Mouse (Mus musculus) myocyte (in vitro differentiated cells): ENCODE results near the gene Klf11. TPM values are rescaled to one million over a fixed set of nuclear protein-coding genes. Genes with fewer than 3 reads are reported as not detected.

Source experiments
- H3K27me3 ChIP-seq: one replicate; pipeline ENCODE4 v1.6.1; 2011; ENCODE audit not compliant: control insufficient read depth, insufficient read depth, insufficient read length
- H3K36me3 ChIP-seq: one replicate; pipeline ENCODE4 v1.6.1; 2011; ENCODE audit not compliant: control insufficient read depth, insufficient read depth
- H3K4me2 ChIP-seq: one replicate; pipeline ENCODE4 v1.6.1; 2011; ENCODE audit warnings: low read depth, control low read depth
- H3K4me3 ChIP-seq: one replicate; pipeline ENCODE4 v1.5.1; 2011; ENCODE audit warnings: mild to moderate bottlenecking, control low read depth, moderate library complexity
- H3K79me2 ChIP-seq: one replicate; pipeline ENCODE4 v1.6.1; 2011; ENCODE audit not compliant: control insufficient read depth, insufficient read depth
- H3ac ChIP-seq: one replicate; pipeline ENCODE4 v1.6.1; 2011; ENCODE audit not compliant: control insufficient read depth, insufficient read length
- CEBPB ChIP-seq: IDR thresholded peaks from 2 replicates; pipeline ENCODE4 v1.6.1; 2011; ENCODE audit warnings: mild to moderate bottlenecking, moderate library complexity; ENCODE audit not compliant: poor library complexity, insufficient read depth, severe bottlenecking
- E2F4 ChIP-seq: IDR thresholded peaks from one replicate; pipeline ENCODE4 v1.6.1; 2011; ENCODE audit warnings: mild to moderate bottlenecking, control low read depth, moderate library complexity; ENCODE audit not compliant: insufficient read depth
- MAX ChIP-seq: IDR thresholded peaks from one replicate; pipeline ENCODE4 v1.6.1; 2011; ENCODE audit warnings: low read depth, mild to moderate bottlenecking, control low read depth
- MYOD1 ChIP-seq, 3 experiments: IDR thresholded peaks; one replicate each; pipeline ENCODE4 v1.6.1; 2011; ENCODE audit warnings: control low read depth in 2 of 3, low read depth in 2 of 3, mild to moderate bottlenecking in 2 of 3, moderate library complexity in 1 of 3; ENCODE audit not compliant: insufficient read length in 2 of 3, control insufficient read depth in 1 of 3
- MYOG ChIP-seq, 3 experiments: IDR thresholded peaks; one replicate each; pipeline ENCODE4 v1.6.1; 2011; ENCODE audit warnings: control low read depth in 2 of 3, low read depth in 2 of 3, mild to moderate bottlenecking in 2 of 3; ENCODE audit not compliant: insufficient read length in 2 of 3, control insufficient read depth in 1 of 3, insufficient read depth in 1 of 3
- POLR2A ChIP-seq: IDR thresholded peaks from one replicate; pipeline ENCODE4 v1.6.1; 2011; ENCODE audit warnings: low read depth, mild to moderate bottlenecking, control low read depth, moderate library complexity; ENCODE audit not compliant: insufficient read length
- POLR2AphosphoS2 ChIP-seq: IDR thresholded peaks from one replicate; pipeline ENCODE4 v1.6.1; 2011; ENCODE audit warnings: low read depth, control low read depth; ENCODE audit not compliant: insufficient read length
- REST ChIP-seq: IDR thresholded peaks from one replicate; pipeline ENCODE4 v1.6.1; 2011; ENCODE audit warnings: mild to moderate bottlenecking, control low read depth, moderate library complexity; ENCODE audit not compliant: insufficient read depth, insufficient read length
- SRF ChIP-seq: IDR thresholded peaks from one replicate; pipeline ENCODE4 v1.6.1; 2011; ENCODE audit warnings: low read depth; ENCODE audit not compliant: control insufficient read depth, insufficient read length
- TCF12 ChIP-seq: IDR thresholded peaks from one replicate; pipeline ENCODE4 v1.6.1; 2011; ENCODE audit warnings: mild to moderate bottlenecking, control low read depth; ENCODE audit not compliant: poor library complexity, insufficient read depth, severe bottlenecking
- TCF3 ChIP-seq: IDR thresholded peaks from one replicate; pipeline ENCODE4 v1.6.1; 2011; ENCODE audit warnings: low read depth, control low read depth; ENCODE audit not compliant: insufficient read length
- USF1 ChIP-seq: IDR thresholded peaks from one replicate; pipeline ENCODE4 v1.6.1; 2011; ENCODE audit warnings: low read depth, mild to moderate bottlenecking, control low read depth, moderate library complexity
- polyA plus RNA-seq: library from polyadenylated mRNA; unstranded; fragments of >200 nt; fragmentation: generic; extraction: Trizol; gene quantifications from one replicate; pipeline ENCODE4 v1.2.1, GENCODE M21; 2012; ENCODE audit warnings: missing spikeins

Klf11 gene
- polyA plus RNA-seq, 1 experiment: 4.1 TPM

DNA sequence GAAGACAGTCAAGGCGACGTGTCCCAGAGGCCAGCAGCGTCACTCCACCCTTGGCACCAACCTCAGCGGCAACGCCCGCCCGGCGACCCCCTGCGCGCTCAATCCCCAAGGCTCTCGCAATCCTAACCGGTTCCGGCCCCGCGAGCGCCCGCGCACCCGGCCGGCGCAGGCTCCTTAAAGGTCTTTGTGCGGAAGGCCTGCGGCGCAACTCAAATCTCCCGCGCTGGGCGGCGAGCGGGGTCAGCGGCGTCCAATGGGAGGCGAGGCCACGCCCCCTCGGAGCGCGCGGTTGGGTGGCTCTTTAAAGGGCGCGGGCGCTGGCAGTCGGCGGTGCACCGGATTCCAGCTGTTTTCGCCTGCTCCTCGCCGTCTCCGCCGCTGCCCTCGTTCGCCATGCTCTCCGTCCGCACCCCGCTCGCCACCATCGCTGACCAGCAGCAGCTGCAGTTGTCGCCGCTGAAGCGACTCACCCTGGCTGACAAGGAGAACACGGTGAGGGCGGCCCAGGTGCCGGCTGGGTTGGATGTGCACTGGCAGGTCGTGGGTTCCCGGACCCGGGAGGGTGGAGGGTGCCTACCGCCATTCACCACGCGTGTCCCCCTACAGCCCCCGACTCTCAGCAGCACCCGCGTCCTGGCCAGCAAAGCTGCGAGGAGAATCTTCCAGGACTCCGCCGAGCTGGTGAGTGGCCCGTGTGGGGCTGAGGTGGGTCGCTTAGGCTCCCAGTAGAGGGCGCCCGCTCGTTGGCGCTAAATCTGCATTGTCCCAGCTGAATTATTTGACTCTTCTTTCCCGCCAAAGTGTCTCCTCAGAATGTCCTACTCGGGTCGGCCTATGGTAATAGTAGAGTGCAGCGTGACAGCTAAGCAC, 57.1 kb downstream of the Klf11 start, which contains the start of gene Rrm2:
Rrm2 (plus strand) TSS at position 288 of the 870 bp plus-strand sequence.
- Histone ChIP-seq H3K27me3 (no peaks in the 10 kb centered on the region), H3K79me2 (peaks cover 21% of the 10 kb centered on the region), H3K4me3 (peak within 1 kb of the TSS; percentile 47), H3K4me2 (peak within 1 kb of the TSS; percentile 99), H3ac (peak within 1 kb of the TSS; percentile 33), H3K36me3 (peaks cover 11% of the 10 kb centered on the region)
- TF ChIP-seq MYOD1 (IDR thresholded peaks at IDR 0.05; ENCODE audit: control insufficient read depth in 1 of 3, insufficient read length in 2 of 3, low read depth in 2 of 3) (peak in 2 of 3 experiments; percentile 61 to 66), POLR2AphosphoS2 (peak; percentile 95), MAX (no peak), E2F4 (peak; percentile 96), TCF3 (peak; percentile 18), USF1 (no peak), POLR2A (peak; percentile 94), CEBPB (no peak), MYOG (IDR thresholded peaks at IDR 0.05; ENCODE audit: control insufficient read depth in 1 of 3, insufficient read depth in 1 of 3, insufficient read length in 2 of 3, low read depth in 2 of 3) (peak in 2 of 3 experiments; percentile 69 to 74), SRF (no peak), REST (peak; percentile 51), TCF12 (no peak)

DNA sequence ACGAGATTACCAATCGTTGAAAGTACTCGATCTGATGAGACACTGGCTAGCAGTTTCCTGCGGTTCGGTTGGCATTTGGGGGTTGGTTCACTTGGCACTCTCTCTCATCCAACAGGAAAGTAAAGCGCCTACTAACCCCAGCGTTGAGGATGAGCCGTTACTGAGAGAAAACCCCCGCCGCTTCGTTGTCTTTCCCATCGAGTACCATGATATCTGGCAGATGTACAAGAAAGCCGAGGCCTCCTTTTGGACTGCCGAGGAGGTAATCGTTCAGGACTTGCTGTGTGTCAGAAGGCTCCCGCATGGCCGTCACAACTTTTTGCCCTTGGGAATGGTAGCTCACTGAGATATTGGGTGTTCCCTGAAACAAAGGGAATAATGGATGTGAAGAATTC, 57.7 kb downstream of the Klf11 start:
- peaks cover 21% of the 10 kb centered on the region for H3K79me2 ChIP-seq
- H3K4me3 ChIP-seq: peak overlapping the region; percentile 47
- no peaks in the 10 kb centered on the region for H3K27me3 ChIP-seq
- peaks cover 11% of the 10 kb centered on the region for H3K36me3 ChIP-seq
- H3K4me2 ChIP-seq: peak overlapping the region; percentile 99
- H3ac ChIP-seq: peak overlapping the region; percentile 33
- TF ChIP-seq CEBPB (no peak), POLR2AphosphoS2 (no peak), TCF3 (no peak), MAX (no peak), SRF (no peak), REST (no peak)

DNA sequence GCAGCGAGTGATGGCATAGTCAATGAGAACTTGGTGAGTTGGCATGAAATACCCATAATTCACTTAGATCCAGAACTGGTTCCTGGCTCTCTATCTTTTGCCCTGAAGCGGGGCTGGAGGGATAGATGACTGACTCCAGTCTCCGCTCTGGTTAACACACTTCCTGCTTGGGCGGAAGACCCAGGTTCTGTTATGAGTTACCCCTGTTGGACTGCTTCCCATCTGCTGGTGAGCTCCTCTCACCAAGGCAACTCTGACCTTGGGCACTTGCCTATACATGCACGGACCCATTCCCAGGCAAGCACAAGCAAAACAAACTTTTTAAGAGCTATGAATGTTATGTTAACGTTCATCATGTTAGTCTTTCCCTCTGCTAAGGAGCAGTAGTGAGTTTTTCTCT, 58.3 kb downstream of the Klf11 start:
- TF ChIP-seq SRF (no peak), TCF3 (no peak), MAX (no peak), MYOG (IDR thresholded peaks at IDR 0.05; ENCODE audit: control insufficient read depth in 1 of 3, insufficient read depth in 1 of 3, insufficient read length in 2 of 3, low read depth in 2 of 3) (no peak), MYOD1 (IDR thresholded peaks at IDR 0.05; ENCODE audit: control insufficient read depth in 1 of 3, insufficient read length in 2 of 3, low read depth in 2 of 3) (no peak), POLR2A (peak; percentile 17)
- H3K36me3 ChIP-seq: peaks cover 11% of the 10 kb centered on the region
- H3K27me3 ChIP-seq: no peaks in the 10 kb centered on the region
- H3K79me2 ChIP-seq: peaks cover 21% of the 10 kb centered on the region
- peak overlapping the region; percentile 47 for H3K4me3 ChIP-seq
- no peak overlapping the region for H3ac ChIP-seq
- peak overlapping the region; percentile 99 for H3K4me2 ChIP-seq

DNA sequence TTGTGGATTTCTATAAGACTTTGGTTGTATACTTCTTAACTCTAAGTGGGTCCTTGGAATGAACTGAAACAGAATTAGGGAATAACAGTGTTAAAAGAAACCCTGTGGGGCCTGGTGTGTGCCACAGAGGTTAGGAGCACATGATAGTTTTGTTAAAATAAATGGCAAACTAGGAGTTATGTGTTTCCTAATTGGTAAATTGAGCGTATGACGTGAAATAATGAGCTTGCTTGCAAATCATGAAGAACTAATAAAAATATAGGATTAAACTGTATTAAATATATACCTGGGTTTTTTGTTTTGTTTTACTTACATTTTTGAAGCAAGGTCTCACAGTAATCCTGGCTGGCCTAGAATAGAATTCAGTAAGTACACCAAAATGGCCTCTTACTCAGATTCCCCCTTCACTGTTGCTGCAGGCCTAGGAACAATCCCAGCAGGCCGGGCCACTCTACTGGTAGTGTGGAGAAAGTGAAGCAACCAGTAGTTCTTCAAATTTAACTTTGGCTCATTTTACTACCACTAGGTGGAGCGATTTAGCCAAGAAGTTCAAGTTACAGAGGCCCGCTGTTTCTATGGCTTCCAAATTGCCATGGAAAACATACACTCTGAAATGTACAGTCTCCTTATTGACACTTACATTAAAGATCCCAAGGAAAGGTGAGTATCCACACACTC, 58.9 kb downstream of the Klf11 start:
- TF ChIP-seq POLR2A (peak; percentile 23), TCF12 (no peak), CEBPB (peak; percentile 51; the same call in 1 of the 2 replicates)
- peak overlapping the region; percentile 47 for H3K4me3 ChIP-seq
- peaks cover 11% of the 10 kb centered on the region for H3K36me3 ChIP-seq
- peak overlapping the region; percentile 99 for H3K4me2 ChIP-seq
- H3ac ChIP-seq: no peak overlapping the region
- H3K79me2 ChIP-seq: peaks cover 21% of the 10 kb centered on the region
- no peaks in the 10 kb centered on the region for H3K27me3 ChIP-seq

DNA sequence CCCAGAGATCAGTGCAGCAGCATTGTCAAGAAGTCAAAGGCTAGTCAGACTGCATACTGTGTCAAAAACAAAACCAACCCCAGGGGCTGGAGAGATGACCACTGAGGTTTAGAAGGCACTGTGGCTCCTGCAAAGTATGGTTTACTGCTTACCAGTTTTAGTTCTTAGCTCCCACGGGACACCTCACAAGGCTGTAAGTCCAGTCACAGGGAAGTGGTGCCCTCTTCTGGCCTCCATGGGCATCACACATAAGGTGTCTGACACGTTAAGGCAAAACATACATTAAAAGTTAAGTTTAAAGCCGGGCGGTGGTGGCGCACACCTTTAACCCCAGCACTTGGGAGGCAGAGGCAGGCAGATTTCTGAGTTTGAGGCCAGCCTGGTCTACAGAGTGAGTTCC, 59.6 kb downstream of the Klf11 start:
- H3K4me2 ChIP-seq: peak overlapping the region; percentile 99
- peak overlapping the region; percentile 47 for H3K4me3 ChIP-seq
- H3K79me2 ChIP-seq: peaks cover 21% of the 10 kb centered on the region
- H3K36me3 ChIP-seq: peaks cover 11% of the 10 kb centered on the region
- H3K27me3 ChIP-seq: no peaks in the 10 kb centered on the region
- H3ac ChIP-seq: no peak overlapping the region
- no peak for TF ChIP-seq MAX
- TF ChIP-seq POLR2A: no peak
- no peak for TF ChIP-seq E2F4
- TF ChIP-seq MYOD1 (IDR thresholded peaks at IDR 0.05; ENCODE audit: control insufficient read depth in 1 of 3, insufficient read length in 2 of 3, low read depth in 2 of 3): no peak
- no peak for TF ChIP-seq MYOG (IDR thresholded peaks at IDR 0.05; ENCODE audit: control insufficient read depth in 1 of 3, insufficient read depth in 1 of 3, insufficient read length in 2 of 3, low read depth in 2 of 3)
- no peak for TF ChIP-seq TCF12
- no peak for TF ChIP-seq POLR2AphosphoS2
- TF ChIP-seq USF1: no peak
- no peak for TF ChIP-seq CEBPB
- no peak for TF ChIP-seq SRF
- TF ChIP-seq REST: no peak
- no peak for TF ChIP-seq TCF3
